Mouse (Mus musculus): ENCODE results near the gene Resf1.
"Not testable (repeated sequence)": the region's sequence is repeated elsewhere in the genome, so short reads cannot be mapped to it uniquely, and the experiment has no call there.

DNA sequence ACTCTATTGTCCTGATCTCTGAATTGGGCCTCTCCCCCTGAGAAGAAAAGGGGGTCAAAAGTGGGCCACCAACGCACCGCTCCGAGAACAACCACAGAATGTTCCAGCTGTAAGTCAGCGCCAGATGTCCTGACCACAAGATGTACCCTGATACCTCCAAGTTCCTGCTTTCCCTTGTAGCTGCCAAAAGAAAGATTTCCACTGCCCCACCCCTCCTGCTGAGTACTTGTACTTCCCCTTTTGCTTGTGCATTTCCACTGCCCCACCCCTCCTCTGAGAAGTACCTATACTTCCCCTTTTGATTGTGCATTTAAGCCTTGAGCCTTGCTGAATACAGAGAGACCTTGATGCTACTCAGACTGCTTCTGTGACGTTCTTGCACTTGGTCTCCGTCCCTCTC is 39.0 kb downstream of the Resf1 start:
- not testable (repeated sequence) for TF ChIP-seq POLR2A (IDR thresholded peaks at IDR 0.05; ENCODE audit: control insufficient read depth, low read depth, low read length); CTCF (IDR thresholded peaks at IDR 0.05; ENCODE audit: control insufficient read depth, insufficient read depth, insufficient replicate concordance, low read depth, low read length)
